8 mouse cellular contexts compared by ENCODE assay signal in the genomic region with DNA sequence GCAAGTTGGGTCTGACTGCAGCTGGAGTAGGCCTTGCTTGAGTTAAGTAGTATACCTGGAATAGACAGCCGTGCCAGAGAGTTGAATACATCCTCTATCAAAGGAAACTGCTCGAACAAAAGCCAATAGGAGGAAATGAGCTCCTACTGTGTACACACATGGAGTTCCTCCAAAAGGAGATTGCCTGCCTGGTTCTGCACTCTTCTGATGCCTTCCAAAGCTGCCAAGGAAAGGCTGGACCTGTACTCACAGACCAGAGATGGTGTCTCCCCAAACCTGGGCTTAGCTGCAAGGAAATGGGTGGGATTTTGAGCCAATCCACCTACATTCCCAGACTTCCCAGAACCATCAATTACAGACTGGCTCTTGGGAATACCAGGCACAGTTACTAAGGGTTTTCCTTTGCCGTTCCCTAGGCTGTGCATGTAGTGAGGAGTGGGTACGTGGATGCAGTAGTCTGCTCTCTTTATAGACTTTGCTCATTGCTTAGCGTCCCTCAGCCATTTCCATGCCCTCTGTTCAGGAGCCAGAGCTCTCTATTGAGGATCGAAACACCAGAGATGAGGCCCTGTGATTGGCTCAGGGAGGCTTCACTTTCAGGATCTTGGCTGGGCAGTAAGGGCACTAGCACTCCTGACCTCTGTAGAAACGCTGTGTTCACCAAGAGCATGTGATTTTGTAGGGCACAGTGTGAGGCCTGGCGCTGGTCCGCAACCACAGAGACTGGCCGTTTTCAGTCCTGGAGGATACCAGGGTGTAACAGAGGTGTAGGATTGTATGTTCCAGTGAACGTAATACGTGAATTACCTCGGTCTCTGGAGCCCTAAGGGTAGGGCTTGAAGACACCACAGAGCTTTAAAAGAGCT. TPM values are rescaled to one million over a fixed set of nuclear protein-coding genes. Genes with fewer than 3 reads are reported as not detected.
A peak's percentile ranks its signal among the peaks of the same experiment; 100 is the strongest.
DNase-seq lines count a peak whose midpoint lies in the region; ATAC-seq lines count a peak whose summit lies in the region.

No protein-coding gene starts in this region.

- intact Hi-C loops in gastrocnemius, postnatal 36 days (cut with DNase I), result loop anchor here (1.0 kb wide), 1 partner anchor 15 kb away; no protein-coding TSS in a partner anchor

- H3K4me2 ChIP-seq in intestine, embryonic 16.5 days (ENCODE audit: low read depth, low read length), result 0 out of 2 replicates have a peak overlapping the region, but pooled peaks have one; percentile 32

- WGBS in intestine, embryonic 16.5 days, result 81% methylated on average over 13 of the region's 13 CpGs

- 0 out of 2 replicates have a peak, but pooled peaks have one; percentile 1 for ATAC-seq in intestine, embryonic 16.5 days

- H3K9ac ChIP-seq in intestine, embryonic 16.5 days (ENCODE audit: low read depth, low read length), result no peak overlapping the region

- no peaks in the 10 kb centered on the region for H3K27me3 ChIP-seq in intestine, embryonic 16.5 days (replicated peaks; ENCODE audit: control insufficient read depth, insufficient read depth, low read length)

- H3K27ac ChIP-seq in intestine, embryonic 16.5 days (ENCODE audit: low read length), result peak overlapping the region; percentile 89

- no peaks in the 10 kb centered on the region for H3K9me3 ChIP-seq in intestine, embryonic 16.5 days (ENCODE audit: control insufficient read depth, low read length)

- 0 out of 2 replicates have a peak, but pooled peaks cover 3% of the 10 kb centered on the region for H3K36me3 ChIP-seq in intestine, embryonic 16.5 days (ENCODE audit: control insufficient read depth, insufficient read depth, low read length)

- peaks cover 73% of the 10 kb centered on the region for H3K4me1 ChIP-seq in intestine, embryonic 16.5 days (ENCODE audit: control insufficient read depth, insufficient read depth, low read length)

- DNase-seq in gastrocnemius, postnatal 25 days, result peak; percentile 51
- no peak for DNase-seq in gastrocnemius, postnatal 36 days
- DNase-seq in 3134 (ENCODE audit: extremely low read depth, insufficient read length, low spot score) (peak; percentile 51), MN1 (ENCODE audit: low spot score) (no peak)
- peak; percentile 35 to 39 for DNase-seq in cerebellum, postnatal 10 days
- DNase-seq in embryo, embryonic 10 days (ENCODE audit: low spot score), result no peak
- no peak for DNase-seq in layer of hippocampus, postnatal 14 days (ENCODE audit: low spot score in 2 of 2)

- no peak overlapping the region for H3K4me3 ChIP-seq in intestine, embryonic 16.5 days (ENCODE audit: low read length)

RNA-seq across cellular contexts. Expression of a gene that starts 20.1 kb away (rescaled TPM):
- 100 to 1,000 TPM; 269 to 316 TPM for total RNA-seq in gastrocnemius, postnatal 25 days (2021)
- total RNA-seq in gastrocnemius, postnatal 36 days (2021), result 100 to 1,000 TPM; 312 to 318 TPM
- 114 and 127 TPM in 2 replicates for polyA plus RNA-seq in intestine, embryonic 16.5 days (2015; fragmentation: Nextera tagmentation; extraction: Ambion mirVana)
- total RNA-seq in layer of hippocampus, postnatal 14 days (2021), result 100 to 1,000 TPM; 201 to 204 TPM

Comparison
In these comparisons a context has a peak if more than half of its experiments do, and no peak if none do; other contexts are left out.
1. DNase-seq: peak in gastrocnemius, postnatal 25 days (single experiment), 3134 (single experiment) and cerebellum, postnatal 10 days (2 of 2); none in gastrocnemius, postnatal 36 days (0 of 2), embryo, embryonic 10 days (single experiment), MN1 (single experiment) and layer of hippocampus, postnatal 14 days (0 of 2).